Mouse (Mus musculus) midbrain, embryonic 14.5 days (tissue): ENCODE data around the gene Ogg1. TPM values are rescaled to one million over a fixed set of nuclear protein-coding genes. Genes with fewer than 3 reads are reported as not detected.

Experiments
- ATAC-seq: fragments of 200-750 bp; cut with Nextera tagmentation; 2 replicates; pipeline ENCODE4 v1.8.0; 2017; ENCODE audit warnings: moderate number of reproducible peaks, moderate library complexity; ENCODE audit not compliant: low FRiP score, low TSS enrichment
- DNase-seq: peaks from one replicate; pipeline ENCODE4 v3.0.0-alpha.2; 2015
- H3K27ac ChIP-seq: fragments of 300-500 bp; sonication (generic); replicated peaks from 2 replicates; pipeline ENCODE4 v1.5.1; 2014; ENCODE audit warnings: mild to moderate bottlenecking, low read depth, low read length, moderate library complexity
- H3K27me3 ChIP-seq: fragments of 300-500 bp; sonication (generic); 2 replicates; pipeline ENCODE4 v1.6.1; 2014; ENCODE audit warnings: low read length, control low read depth, mixed read lengths; ENCODE audit not compliant: control insufficient read depth, insufficient read depth
- H3K36me3 ChIP-seq: fragments of 300-500 bp; sonication (generic); 2 replicates; pipeline ENCODE4 v1.6.1; 2014; ENCODE audit warnings: low read length, control low read depth; ENCODE audit not compliant: control insufficient read depth, insufficient read depth
- H3K4me1 ChIP-seq: fragments of 300-500 bp; sonication (generic); 2 replicates; pipeline ENCODE4 v1.6.1; 2014; ENCODE audit warnings: mild to moderate bottlenecking, antibody characterized with exemption, low read length, control low read depth; ENCODE audit not compliant: control insufficient read depth, insufficient read depth
- H3K4me2 ChIP-seq: fragments of 300-500 bp; sonication (generic); 2 replicates; pipeline ENCODE4 v1.6.1; 2014; ENCODE audit warnings: mild to moderate bottlenecking, low read length, moderate library complexity
- H3K4me3 ChIP-seq: fragments of 300-500 bp; sonication (generic); replicated peaks from 2 replicates; pipeline ENCODE4 v1.5.1; 2014; ENCODE audit warnings: low read depth, low read length
- H3K9ac ChIP-seq: fragments of 300-500 bp; sonication (generic); replicated peaks from 2 replicates; pipeline ENCODE4 v1.6.1; 2014; ENCODE audit warnings: mild to moderate bottlenecking, low read length, moderate library complexity
- H3K9me3 ChIP-seq: fragments of 300-500 bp; sonication (generic); 2 replicates; pipeline ENCODE4 v1.6.1; 2016; ENCODE audit warnings: low read length, control low read depth, mixed read lengths; ENCODE audit not compliant: control insufficient read depth
- WGBS: fragments of 180-500 bp; shearing (Covaris S2); extraction: QIAGEN DNeasy Blood & Tissue Kit; methylation state at CpG from one replicate; pipeline ENCODE4 v1.1.7; 2014; 5-methylcytosine and 5-hydroxymethylcytosine counted together
- polyA plus RNA-seq: library from polyadenylated mRNA; unstranded; fragments of >200 nt; fragmentation: Nextera tagmentation; extraction: Ambion mirVana; gene quantifications from 2 replicates; pipeline ENCODE4 v1.2.1, GENCODE M21; 2014

The Ogg1 gene
- polyA plus RNA-seq, 1 experiment from 2014 or later = 9.8 TPM

- DNase-seq (no peak), ATAC-seq (no peak)
- no peaks in the 10 kb centered on the region for H3K9me3 ChIP-seq
- H3K27ac ChIP-seq = no peak overlapping the region
- H3K4me3 ChIP-seq = no peak overlapping the region
- no peaks in the 10 kb centered on the region for H3K4me1 ChIP-seq
- no peak overlapping the region for H3K4me2 ChIP-seq
- 77% methylated on average over 5 of the region's 5 CpGs for WGBS
- no peak overlapping the region for H3K9ac ChIP-seq
- no peaks in the 10 kb centered on the region for H3K27me3 ChIP-seq
- peaks cover 66% of the 10 kb centered on the region for H3K36me3 ChIP-seq
These were observed 41.8 kb downstream of the Ogg1 start for GRCm38 (mm10) chr6:113368577-113368976.

DNA sequence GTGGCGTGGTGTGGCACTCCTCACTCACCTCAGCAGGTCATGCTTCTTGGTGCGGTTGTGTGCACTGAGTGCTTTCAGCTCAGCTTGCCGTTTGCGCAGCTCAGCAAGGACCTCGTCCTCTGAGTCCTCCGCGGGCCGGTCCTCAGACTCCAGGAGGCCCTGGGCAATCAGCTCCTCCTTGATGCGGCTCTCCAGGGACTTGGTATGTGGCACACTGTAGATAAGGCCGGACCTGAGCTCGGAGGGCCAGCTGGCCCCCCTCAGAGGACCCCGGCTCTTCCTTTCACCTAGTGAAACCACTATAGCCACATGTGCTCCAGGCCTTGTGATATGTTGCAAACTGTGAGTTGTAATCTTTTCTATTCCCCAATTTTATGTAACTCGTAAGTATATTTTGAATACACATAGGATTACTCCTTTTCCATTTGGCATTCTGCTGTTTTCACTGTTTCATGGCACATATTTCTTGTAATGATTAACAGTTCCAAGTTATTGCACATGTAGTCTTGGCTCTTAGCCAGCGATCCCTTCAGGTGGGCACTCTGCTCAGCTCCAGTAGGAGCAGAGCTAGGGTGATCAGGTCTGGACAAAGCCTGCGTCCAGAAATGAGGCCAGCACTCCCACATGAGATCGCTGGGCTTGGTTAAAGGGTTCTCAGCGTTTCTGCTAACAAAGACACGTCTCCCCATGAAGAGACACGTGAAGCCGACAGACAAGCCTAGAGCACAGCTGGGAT, 43.6 kb downstream of the Ogg1 start:
- Histone ChIP-seq H3K36me3 (peaks cover 84% of the 10 kb centered on the region), H3K9ac (no peak overlapping the region), H3K4me3 (no peak overlapping the region), H3K9me3 (no peaks in the 10 kb centered on the region), H3K4me2 (no peak overlapping the region), H3K27me3 (no peaks in the 10 kb centered on the region), H3K4me1 (no peaks in the 10 kb centered on the region), H3K27ac (no peak overlapping the region)
- 95% methylated on average over 20 of the region's 20 CpGs for WGBS
- no peak for DNase-seq
- ATAC-seq = no peak

DNA sequence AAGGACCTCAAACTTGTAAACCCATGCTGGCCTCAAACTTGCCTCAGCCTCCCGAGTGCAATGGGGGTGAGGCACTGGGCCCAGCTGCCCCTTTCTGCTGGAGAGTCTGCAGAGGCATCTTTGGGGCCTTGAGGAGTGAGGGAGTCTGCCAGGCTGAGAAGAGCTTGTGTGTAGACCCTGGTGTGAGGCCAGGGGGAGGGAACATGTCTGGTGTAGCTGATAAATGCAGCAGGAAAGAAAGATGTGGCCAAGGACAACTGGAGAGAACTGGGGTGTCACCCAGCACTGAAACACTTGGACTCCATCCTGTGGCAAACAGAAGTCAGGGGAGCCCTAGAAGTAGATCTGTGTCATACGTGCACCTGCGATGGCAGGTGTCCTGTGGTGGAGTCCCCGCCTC, 46.7 kb downstream of the Ogg1 start:
- Histone ChIP-seq H3K36me3 (peaks cover 71% of the 10 kb centered on the region), H3K9me3 (no peaks in the 10 kb centered on the region), H3K27ac (no peak overlapping the region), H3K9ac (no peak overlapping the region), H3K4me3 (no peak overlapping the region), H3K27me3 (no peaks in the 10 kb centered on the region), H3K4me1 (peaks cover 5% of the 10 kb centered on the region), H3K4me2 (no peak overlapping the region)
- DNase-seq = no peak
- WGBS = 95% methylated on average over 4 of the region's 4 CpGs
- ATAC-seq = no peak

DNA sequence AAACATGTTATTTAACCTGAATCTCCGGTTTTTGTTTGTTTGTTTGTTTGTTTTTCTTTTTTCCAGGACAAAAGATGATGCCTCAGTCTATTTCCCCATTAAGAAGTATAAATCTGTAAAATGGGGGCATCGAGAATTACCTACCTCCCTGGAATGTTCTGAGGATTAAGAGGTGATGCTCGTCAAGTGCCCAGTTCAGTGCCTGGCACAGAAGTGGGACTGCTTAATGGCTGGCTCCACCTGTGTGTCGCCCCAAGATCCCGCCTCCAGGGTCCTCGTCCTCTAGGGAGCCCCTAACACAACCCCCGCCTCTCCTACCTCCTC, 50.4 kb downstream of the Ogg1 start:
- 12% methylated on average over 7 of the region's 7 CpGs for WGBS
- Histone ChIP-seq H3K4me2 (peak overlapping the region; percentile 96), H3K4me1 (peaks cover 14% of the 10 kb centered on the region), H3K27ac (peak overlapping the region; percentile 96), H3K4me3 (peak overlapping the region; percentile 95), H3K36me3 (peaks cover 56% of the 10 kb centered on the region), H3K9me3 (no peaks in the 10 kb centered on the region), H3K9ac (peak overlapping the region; percentile 73), H3K27me3 (no peaks in the 10 kb centered on the region)
- DNase-seq = no peak
- no peak for ATAC-seq

- WGBS = under 1% methylated on average over 61 of the region's 61 CpGs
- Histone ChIP-seq H3K9ac (peak within 1 kb of the TSS; percentile 73), H3K4me1 (peaks cover 14% of the 10 kb centered on the region), H3K27ac (peak within 1 kb of the TSS; percentile 96), H3K27me3 (no peaks in the 10 kb centered on the region), H3K4me2 (peak within 1 kb of the TSS; percentile 96), H3K9me3 (no peaks in the 10 kb centered on the region), H3K4me3 (peak within 1 kb of the TSS; percentile 95), H3K36me3 (peaks cover 56% of the 10 kb centered on the region)
- peak; percentile 96 for DNase-seq
- peak; percentile 96 for ATAC-seq
These were observed 51.0 kb downstream of the Ogg1 start, which contains the start of the genes Tada3 and Arpc4 for GRCm38 (mm10) chr6:113377496-113378385. Gene Tada3, minus strand, starts transcription at chr6:113377883. Gene Arpc4, plus strand, starts transcription at chr6:113378115.

- no peak for DNase-seq
- H3K9me3 ChIP-seq = no peaks in the 10 kb centered on the region
- H3K27ac ChIP-seq = no peak overlapping the region
- no peaks in the 10 kb centered on the region for H3K27me3 ChIP-seq
- 86% methylated on average over 6 of the region's 6 CpGs for WGBS
- H3K4me3 ChIP-seq = no peak overlapping the region
- H3K4me1 ChIP-seq = peaks cover 14% of the 10 kb centered on the region
- ATAC-seq = no peak
- no peak overlapping the region for H3K9ac ChIP-seq
- peak overlapping the region; percentile 96 for H3K4me2 ChIP-seq
- peaks cover 56% of the 10 kb centered on the region for H3K36me3 ChIP-seq
These were observed 52.5 kb downstream of the Ogg1 start for GRCm38 (mm10) chr6:113379246-113379645.

DNA sequence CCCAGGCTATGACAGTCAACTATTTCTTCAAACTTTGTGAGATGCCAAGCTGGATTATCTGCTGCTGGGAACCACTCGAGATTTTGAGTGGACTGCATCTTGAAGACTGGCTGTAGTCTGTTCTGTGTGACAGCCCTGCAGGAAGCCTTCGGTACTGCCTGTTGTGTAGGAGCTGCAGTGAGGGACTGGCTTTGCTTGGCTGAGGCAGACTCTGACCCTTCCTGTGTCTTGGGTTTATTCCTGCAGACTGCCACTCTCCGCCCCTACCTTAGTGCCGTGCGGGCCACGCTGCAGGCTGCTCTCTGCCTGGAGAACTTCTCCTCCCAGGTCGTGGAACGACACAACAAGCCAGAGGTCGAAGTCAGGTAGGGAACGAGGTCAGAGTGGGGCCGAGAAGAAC, 53.7 kb downstream of the Ogg1 start:
- Histone ChIP-seq H3K4me3 (no peak overlapping the region), H3K4me1 (peaks cover 14% of the 10 kb centered on the region), H3K9me3 (no peaks in the 10 kb centered on the region), H3K9ac (no peak overlapping the region), H3K4me2 (no peak overlapping the region), H3K27ac (no peak overlapping the region), H3K36me3 (peaks cover 56% of the 10 kb centered on the region), H3K27me3 (no peaks in the 10 kb centered on the region)
- DNase-seq (no peak), ATAC-seq (no peak)
- 90% methylated on average over 11 of the region's 11 CpGs for WGBS

GRCm38 (mm10) chr6:113384351-113384927, 57.7 kb downstream of the Ogg1 start:
- no peaks in the 10 kb centered on the region for H3K27me3 ChIP-seq
- H3K9ac ChIP-seq = no peak overlapping the region
- peak; percentile 53 for DNase-seq
- H3K27ac ChIP-seq = no peak overlapping the region
- WGBS = 87% methylated on average over 8 of the region's 8 CpGs
- H3K4me1 ChIP-seq = no peaks in the 10 kb centered on the region
- no peaks in the 10 kb centered on the region for H3K9me3 ChIP-seq
- no peak overlapping the region for H3K4me2 ChIP-seq
- no peak overlapping the region for H3K4me3 ChIP-seq
- no peak for ATAC-seq
- peaks cover 90% of the 10 kb centered on the region for H3K36me3 ChIP-seq
